Mouse (Mus musculus) kidney, postnatal 0 days (tissue): ENCODE data around the gene Sbsn. TPM values are rescaled to one million over a fixed set of nuclear protein-coding genes. Genes with fewer than 3 reads are reported as not detected.

Experiments used
- ATAC-seq: fragments of 200-750 bp; cut with Nextera tagmentation; replicated peaks from 2 replicates; pipeline ENCODE4 v1.8.0; 2017; ENCODE audit warnings: low read depth, moderate number of reproducible peaks, moderate TSS enrichment, moderate library complexity; ENCODE audit not compliant: low FRiP score
- DNase-seq: peaks from one replicate; pipeline ENCODE4 v3.0.0-alpha.2; 2016; ENCODE audit warnings: low spot score
- H3K27ac ChIP-seq: fragments of 300-500 bp; sonication (generic); 2 replicates; pipeline ENCODE4 v1.5.1; 2014; ENCODE audit warnings: mild to moderate bottlenecking
- H3K27me3 ChIP-seq: fragments of 300-500 bp; sonication (generic); 2 replicates; pipeline ENCODE4 v1.6.1; 2014; ENCODE audit warnings: low read length, mixed read lengths; ENCODE audit not compliant: insufficient read depth
- H3K36me3 ChIP-seq: fragments of 300-500 bp; sonication (generic); 2 replicates; pipeline ENCODE4 v1.6.1; 2014; ENCODE audit warnings: low read length, mixed read lengths; ENCODE audit not compliant: insufficient read depth
- H3K4me1 ChIP-seq: fragments of 300-500 bp; sonication (generic); replicated peaks from 2 replicates; pipeline ENCODE4 v1.6.1; 2014; ENCODE audit warnings: antibody characterized with exemption, low read length, mixed read lengths; ENCODE audit not compliant: insufficient read depth
- H3K4me2 ChIP-seq: fragments of 300-500 bp; sonication (generic); 2 replicates; pipeline ENCODE4 v1.6.1; 2014; ENCODE audit warnings: mild to moderate bottlenecking, low read length, moderate library complexity, mixed read lengths
- H3K4me3 ChIP-seq: fragments of 300-500 bp; sonication (generic); replicated peaks from 2 replicates; pipeline ENCODE4 v1.5.1; 2014; ENCODE audit warnings: low read depth, low read length
- H3K9ac ChIP-seq: fragments of 300-500 bp; sonication (generic); 2 replicates; pipeline ENCODE4 v1.6.1; 2014; ENCODE audit warnings: low read depth, low read length
- H3K9me3 ChIP-seq: fragments of 300-500 bp; sonication (generic); replicated peaks from 2 replicates; pipeline ENCODE4 v1.6.1; 2016; ENCODE audit warnings: low read length, inconsistent platforms, mixed read lengths
- CTCF ChIP-seq: IDR thresholded peaks from 2 replicates; pipeline ENCODE4 v1.5.1; 2016; ENCODE audit warnings: antibody characterized with exemption, low read depth, mild to moderate bottlenecking, moderate library complexity
- WGBS: fragments of 180-500 bp; shearing (Covaris S2); extraction: QIAGEN DNeasy Blood & Tissue Kit; methylation state at CpG from one replicate; pipeline ENCODE4 v1.1.7; 2014; 5-methylcytosine and 5-hydroxymethylcytosine counted together
- polyA plus RNA-seq: library from polyadenylated mRNA; unstranded; fragments of >200 nt; fragmentation: Nextera tagmentation; extraction: Ambion mirVana; gene quantifications from 2 replicates; pipeline ENCODE4 v1.2.1, GENCODE M21; 2015

The Sbsn gene
- polyA plus RNA-seq, 1 experiment from 2014 or later: 2.5 TPM

- no peak for DNase-seq
- TF ChIP-seq CTCF: no peak
- Histone ChIP-seq H3K4me3 (no peak overlapping the region), H3K9ac (no peak overlapping the region), H3K27me3 (no peaks in the 10 kb centered on the region), H3K27ac (no peak overlapping the region), H3K4me2 (no peak overlapping the region), H3K4me1 (no peaks in the 10 kb centered on the region), H3K9me3 (no peaks in the 10 kb centered on the region), H3K36me3 (no peaks in the 10 kb centered on the region)
- ATAC-seq: no peak
- 61% methylated on average over 13 of the region's 13 CpGs for WGBS
These were observed 34.7 kb downstream of the Sbsn start for GRCm38 (mm10) chr7:30785721-30786546.

GRCm38 (mm10) chr7:30787377-30788022 is 36.2 kb downstream of the Sbsn start, which contains the start of gene Krtdap:
Krtdap (plus strand) TSS chr7:30787896.
- DNase-seq: no peak
- no peaks in the 10 kb centered on the region for H3K9me3 ChIP-seq
- no peak for ATAC-seq

GRCm38 (mm10) chr7:30790141-30790540 is 38.9 kb downstream of the Sbsn start:
- Histone ChIP-seq H3K27ac (no peak overlapping the region), H3K4me1 (no peaks in the 10 kb centered on the region), H3K36me3 (no peaks in the 10 kb centered on the region), H3K27me3 (no peaks in the 10 kb centered on the region), H3K4me2 (no peak overlapping the region), H3K4me3 (no peak overlapping the region), H3K9ac (no peak overlapping the region), H3K9me3 (no peaks in the 10 kb centered on the region)
- no peak for TF ChIP-seq CTCF
- WGBS: 87% methylated on average over 10 of the region's 10 CpGs
- DNase-seq: no peak
- no peak for ATAC-seq

More at GRCm38 (mm10) chr7:30787377-30788022, 36.2 kb downstream of the Sbsn start, which contains the start of gene Krtdap:
- Histone ChIP-seq H3K27ac (no peak within 1 kb of the TSS), H3K4me2 (no peak within 1 kb of the TSS), H3K9ac (no peak within 1 kb of the TSS), H3K36me3 (no peaks in the 10 kb centered on the region), H3K27me3 (no peaks in the 10 kb centered on the region), H3K4me1 (no peaks in the 10 kb centered on the region), H3K4me3 (no peak within 1 kb of the TSS)
- no peak for TF ChIP-seq CTCF
- WGBS: 45% methylated on average over 15 of the region's 15 CpGs

GRCm38 (mm10) chr7:30791921-30792320 is 40.6 kb downstream of the Sbsn start:
- WGBS: 23% methylated on average over 9 of the region's 9 CpGs
- Histone ChIP-seq H3K4me3 (no peak overlapping the region), H3K9me3 (no peaks in the 10 kb centered on the region), H3K9ac (no peak overlapping the region), H3K4me2 (no peak overlapping the region), H3K36me3 (no peaks in the 10 kb centered on the region), H3K27me3 (no peaks in the 10 kb centered on the region), H3K4me1 (no peaks in the 10 kb centered on the region), H3K27ac (no peak overlapping the region)
- TF ChIP-seq CTCF: no peak
- DNase-seq (no peak), ATAC-seq (no peak)

DNA sequence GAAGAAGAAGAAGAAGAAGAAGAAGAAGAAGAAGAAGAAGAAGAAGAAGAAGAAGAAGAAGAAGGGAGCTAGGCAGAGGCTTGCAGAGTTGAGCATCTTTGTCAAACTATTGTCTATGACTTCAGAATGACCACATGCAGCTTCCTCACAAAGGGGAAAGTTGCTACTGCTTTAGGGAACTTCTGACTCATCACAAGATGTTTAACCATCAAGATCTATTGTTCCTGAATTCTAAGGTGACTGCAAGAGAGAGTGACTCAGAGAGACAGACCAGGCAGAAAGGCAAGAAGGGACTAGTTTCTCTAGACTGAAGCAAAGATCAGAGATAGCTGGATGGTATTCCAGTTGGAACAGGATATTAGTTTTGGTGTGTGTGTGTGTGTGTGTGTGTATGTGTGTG is 43.6 kb downstream of the Sbsn start:
- TF ChIP-seq CTCF: no peak
- H3K9ac ChIP-seq: no peak overlapping the region
- no peaks in the 10 kb centered on the region for H3K4me1 ChIP-seq
- no peaks in the 10 kb centered on the region for H3K36me3 ChIP-seq
- no peak overlapping the region for H3K4me3 ChIP-seq
- H3K27ac ChIP-seq: no peak overlapping the region
- no peaks in the 10 kb centered on the region for H3K9me3 ChIP-seq
- no peaks in the 10 kb centered on the region for H3K27me3 ChIP-seq
- no peak for DNase-seq
- no peak overlapping the region for H3K4me2 ChIP-seq
- ATAC-seq: no peak

DNA sequence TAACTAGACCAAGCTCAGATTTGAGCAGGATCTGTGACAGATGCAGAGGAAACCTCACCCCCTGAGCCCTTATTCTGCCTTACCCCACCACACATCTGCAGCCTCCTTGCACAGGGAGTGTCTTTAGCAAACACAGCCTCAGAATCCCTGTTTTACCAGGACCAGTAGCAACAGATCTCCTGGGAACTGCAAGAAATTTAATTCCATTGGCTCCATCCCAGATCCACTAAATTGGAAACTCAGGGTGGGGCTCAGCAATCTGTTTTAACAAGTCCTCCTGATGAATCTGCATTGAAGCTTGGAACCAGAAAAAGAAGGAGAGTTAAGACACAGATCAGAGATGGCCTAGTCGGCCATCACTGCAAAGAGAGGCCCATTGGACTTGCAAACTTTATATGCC is 45.5 kb downstream of the Sbsn start:
- Histone ChIP-seq H3K36me3 (no peaks in the 10 kb centered on the region), H3K4me2 (no peak overlapping the region), H3K27me3 (no peaks in the 10 kb centered on the region), H3K27ac (no peak overlapping the region), H3K9ac (no peak overlapping the region), H3K9me3 (no peaks in the 10 kb centered on the region; the same call in 1 of the 2 replicates), H3K4me1 (no peaks in the 10 kb centered on the region), H3K4me3 (no peak overlapping the region)
- DNase-seq: no peak
- ATAC-seq: no peak
- 82% methylated on average over 1 of the region's 1 CpGs for WGBS
- no peak for TF ChIP-seq CTCF
